Mouse (Mus musculus) limb, embryonic 13.5 days (tissue): Measurements from ENCODE around the gene Rassf4. TPM values are rescaled to one million over a fixed set of nuclear protein-coding genes. Genes with fewer than 3 reads are reported as not detected.
"Not testable (repeated sequence)": the region's sequence is repeated elsewhere in the genome, so short reads cannot be mapped to it uniquely, and the experiment has no call there.

Experiments
- ATAC-seq: fragments of 200-750 bp; cut with Nextera tagmentation; 2 replicates; pipeline ENCODE4 v1.8.0; 2017; ENCODE audit warnings: low read depth, moderate number of reproducible peaks, moderate TSS enrichment; ENCODE audit not compliant: low FRiP score
- H3K27ac ChIP-seq: fragments of 300-500 bp; sonication (generic); 2 replicates; pipeline ENCODE4 v1.5.1; 2015; ENCODE audit warnings: inconsistent platforms, mild to moderate bottlenecking, moderate library complexity
- H3K27me3 ChIP-seq: fragments of 300-500 bp; sonication (generic); 2 replicates; pipeline ENCODE4 v1.6.1; 2015; ENCODE audit warnings: mild to moderate bottlenecking, inconsistent platforms
- H3K36me3 ChIP-seq: fragments of 300-500 bp; sonication (generic); 2 replicates; pipeline ENCODE4 v1.6.1; 2015; ENCODE audit warnings: inconsistent platforms, mild to moderate bottlenecking, moderate library complexity
- H3K4me1 ChIP-seq: fragments of 300-500 bp; sonication (generic); 2 replicates; pipeline ENCODE4 v1.6.1; 2015; ENCODE audit warnings: inconsistent platforms
- H3K4me2 ChIP-seq: fragments of 300-500 bp; sonication (generic); replicated peaks from 2 replicates; pipeline ENCODE4 v1.6.1; 2015; ENCODE audit warnings: inconsistent platforms, mild to moderate bottlenecking, moderate library complexity
- H3K4me3 ChIP-seq: fragments of 300-500 bp; sonication (generic); 2 replicates; pipeline ENCODE4 v1.5.1; 2015; ENCODE audit warnings: moderate library complexity, mild to moderate bottlenecking, inconsistent platforms
- H3K9ac ChIP-seq: fragments of 300-500 bp; sonication (generic); 2 replicates; pipeline ENCODE4 v1.6.1; 2015; ENCODE audit warnings: mild to moderate bottlenecking, inconsistent platforms
- H3K9me3 ChIP-seq: fragments of 300-500 bp; sonication (generic); 2 replicates; pipeline ENCODE4 v1.6.1; 2016; ENCODE audit warnings: inconsistent platforms
- WGBS: fragments of 180-500 bp; shearing (Covaris S2); methylation state at CpG from one replicate; pipeline ENCODE4 v1.1.7; 2015; 5-methylcytosine and 5-hydroxymethylcytosine counted together
- polyA plus RNA-seq: library from polyadenylated mRNA; unstranded; fragments of >200 nt; fragmentation: Nextera tagmentation; extraction: Ambion mirVana; gene quantifications from 2 replicates; pipeline ENCODE4 v1.2.1, GENCODE M21; 2015

Rassf4 gene
- polyA plus RNA-seq, 1 experiment from 2014 or later: 10.7 TPM

DNA sequence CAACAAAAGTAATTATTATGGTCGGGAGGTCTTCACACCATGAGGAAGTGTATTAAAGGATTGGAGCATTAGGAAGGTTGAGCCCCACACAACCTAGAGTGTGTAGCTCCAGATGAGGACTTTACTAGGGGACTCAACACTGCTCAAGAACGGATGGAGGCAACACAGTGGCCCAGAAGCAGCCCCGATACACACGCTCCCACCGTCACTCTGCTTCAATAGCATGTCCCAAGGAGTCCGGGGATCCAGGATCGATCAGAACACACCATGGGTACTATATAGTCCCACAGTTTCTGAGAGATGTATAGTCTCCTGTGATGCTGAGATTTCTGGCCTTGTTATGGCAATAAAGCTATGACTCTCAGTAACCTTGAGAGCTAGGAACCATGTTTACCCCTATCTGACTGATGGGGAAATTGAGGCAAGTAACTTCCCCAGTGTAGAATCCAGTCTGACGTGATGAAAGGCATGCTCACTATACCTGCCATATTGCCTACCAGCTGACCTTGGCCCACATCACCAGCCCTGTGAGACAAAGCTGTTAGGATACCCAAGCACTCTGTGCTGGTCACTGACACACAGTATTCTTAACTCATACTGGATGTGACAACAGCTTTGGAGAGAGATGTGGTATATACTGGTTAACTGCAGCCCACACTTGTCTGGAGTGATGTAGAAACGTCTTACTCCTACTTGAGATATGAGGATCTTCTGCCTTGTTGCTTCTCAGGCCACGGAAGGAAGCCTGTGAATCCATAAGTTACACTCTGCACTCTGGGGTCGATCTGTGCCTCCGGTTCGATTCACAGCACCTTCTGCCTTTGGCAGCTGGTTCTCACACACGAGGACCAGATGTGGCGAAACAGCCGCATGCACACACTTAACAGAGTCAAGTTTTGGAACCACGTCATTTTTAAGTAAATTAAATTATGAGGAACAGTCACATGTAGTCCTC lies 39.7 kb downstream of the Rassf4 start:
- Histone ChIP-seq H3K4me1 (peaks cover 6% of the 10 kb centered on the region; the same call in 1 of the 2 replicates), H3K9ac (no peak overlapping the region), H3K27ac (no peak overlapping the region), H3K36me3 (no peaks in the 10 kb centered on the region), H3K4me2 (no peak overlapping the region), H3K27me3 (no peaks in the 10 kb centered on the region), H3K4me3 (no peak overlapping the region), H3K9me3 (no peaks in the 10 kb centered on the region)
- WGBS: 89% methylated on average over 17 of the region's 17 CpGs
- ATAC-seq: no peak

DNA sequence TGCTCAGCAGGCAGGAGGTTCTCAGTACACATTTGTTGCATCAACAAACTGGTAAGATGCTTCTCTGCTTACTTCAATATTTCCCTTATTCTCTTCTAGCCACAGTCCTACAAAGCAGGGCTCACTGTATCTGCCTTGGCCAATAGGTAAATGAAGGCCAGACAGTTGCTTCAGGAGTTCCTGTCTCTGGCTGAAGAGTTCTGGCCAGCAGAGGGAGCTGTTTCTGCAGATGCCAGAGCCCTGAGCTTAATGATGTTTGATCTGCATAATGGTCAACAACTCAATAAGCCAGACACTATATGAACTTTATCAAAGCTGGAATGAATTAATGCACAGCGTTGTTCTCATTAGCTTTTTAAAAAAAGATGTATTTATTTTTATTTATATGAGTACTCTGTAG lies 41.6 kb downstream of the Rassf4 start:
- H3K9ac ChIP-seq: no peak overlapping the region
- peaks cover 11% of the 10 kb centered on the region; the same call in 1 of the 2 replicates for H3K4me1 ChIP-seq
- no peaks in the 10 kb centered on the region for H3K27me3 ChIP-seq
- no peak overlapping the region for H3K27ac ChIP-seq
- ATAC-seq: no peak
- no peak overlapping the region for H3K4me3 ChIP-seq
- H3K36me3 ChIP-seq: peaks cover under 1% of the 10 kb centered on the region; the same call in 1 of the 2 replicates
- WGBS: 56% methylated on average over 1 of the region's 1 CpGs
- no peaks in the 10 kb centered on the region for H3K9me3 ChIP-seq
- H3K4me2 ChIP-seq: no peak overlapping the region

- WGBS: 89% methylated on average over 10 of the region's 10 CpGs
- Histone ChIP-seq H3K9me3 (no peaks in the 10 kb centered on the region), H3K27ac (no peak overlapping the region), H3K27me3 (no peaks in the 10 kb centered on the region), H3K4me3 (no peak overlapping the region), H3K4me2 (0 out of 2 replicates have a peak overlapping the region, but pooled peaks have one; percentile 78), H3K36me3 (peaks cover 19% of the 10 kb centered on the region), H3K9ac (no peak overlapping the region), H3K4me1 (0 out of 2 replicates have a peak, but pooled peaks cover 7% of the 10 kb centered on the region)
- no peak for ATAC-seq
These were observed 44.0 kb downstream of the Rassf4 start for GRCm38 (mm10) chr6:116629766-116630165.

DNA sequence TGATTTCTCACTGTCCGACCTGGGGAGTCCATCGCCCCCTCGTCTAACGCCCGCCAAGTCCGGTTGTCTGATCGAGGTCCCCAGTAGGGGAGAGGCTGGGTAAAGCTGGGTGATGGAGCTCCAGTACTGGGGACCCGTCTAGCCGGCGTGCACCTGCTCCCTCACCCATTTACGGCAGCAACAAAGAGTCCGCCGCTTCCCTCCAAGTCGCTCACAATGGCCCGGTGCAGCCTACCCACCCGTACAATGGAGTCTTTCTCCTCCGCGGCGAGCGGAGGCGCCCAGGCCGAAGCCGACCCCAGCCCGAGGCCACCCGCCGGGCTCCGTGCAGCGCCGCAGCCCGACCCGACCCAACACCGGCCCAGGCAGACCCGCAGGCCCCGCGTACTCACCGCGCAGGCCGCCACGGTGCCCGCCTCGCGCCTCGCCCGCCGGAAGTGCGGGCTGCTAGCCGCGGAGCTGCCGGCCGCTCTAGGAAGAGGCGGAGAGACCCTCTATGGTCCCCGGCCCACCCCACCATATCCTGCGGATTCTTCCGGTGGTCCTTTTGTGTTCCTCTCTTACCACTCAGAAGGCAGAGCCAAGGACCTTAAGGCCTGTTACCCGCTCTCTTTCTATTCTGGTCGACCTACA lies 45.1 kb downstream of the Rassf4 start, which contains the start of gene Zfp422:
TSS of gene Zfp422 (minus strand) at position 461 of the 633 bp plus-strand sequence.
- H3K27ac ChIP-seq: peak within 1 kb of the TSS; percentile 92
- H3K36me3 ChIP-seq: peaks cover 24% of the 10 kb centered on the region
- 0 out of 2 replicates have a peak, but pooled peaks cover 7% of the 10 kb centered on the region for H3K4me1 ChIP-seq
- H3K27me3 ChIP-seq: no peaks in the 10 kb centered on the region
- peak; percentile 95 for ATAC-seq
- H3K9me3 ChIP-seq: no peaks in the 10 kb centered on the region
- H3K4me2 ChIP-seq: peak within 1 kb of the TSS; percentile 78
- H3K9ac ChIP-seq: peak within 1 kb of the TSS; percentile 95
- peak within 1 kb of the TSS; percentile 85 for H3K4me3 ChIP-seq
- under 1% methylated on average over 56 of the region's 56 CpGs for WGBS

GRCm38 (mm10) chr6:116628095-116628494 lies 45.7 kb downstream of the Rassf4 start:
- Histone ChIP-seq H3K4me1 (0 out of 2 replicates have a peak, but pooled peaks cover 7% of the 10 kb centered on the region), H3K27me3 (no peaks in the 10 kb centered on the region), H3K27ac (peak overlapping the region; percentile 92), H3K4me3 (peak overlapping the region; percentile 85), H3K4me2 (peak overlapping the region; percentile 78), H3K9me3 (no peaks in the 10 kb centered on the region), H3K36me3 (peaks cover 24% of the 10 kb centered on the region), H3K9ac (peak overlapping the region; percentile 95)
- ATAC-seq: no peak
- WGBS: 19% methylated on average over 9 of the region's 9 CpGs

GRCm38 (mm10) chr6:116626417-116626816 lies 47.3 kb downstream of the Rassf4 start:
- WGBS: 95% methylated on average over 9 of the region's 9 CpGs
- H3K9me3 ChIP-seq, H3K9ac ChIP-seq, H3K4me2 ChIP-seq, H3K27me3 ChIP-seq, H3K4me3 ChIP-seq, H3K27ac ChIP-seq, ATAC-seq, H3K4me1 ChIP-seq: not testable (repeated sequence)
- H3K36me3 ChIP-seq: peaks cover 24% of the 10 kb centered on the region

DNA sequence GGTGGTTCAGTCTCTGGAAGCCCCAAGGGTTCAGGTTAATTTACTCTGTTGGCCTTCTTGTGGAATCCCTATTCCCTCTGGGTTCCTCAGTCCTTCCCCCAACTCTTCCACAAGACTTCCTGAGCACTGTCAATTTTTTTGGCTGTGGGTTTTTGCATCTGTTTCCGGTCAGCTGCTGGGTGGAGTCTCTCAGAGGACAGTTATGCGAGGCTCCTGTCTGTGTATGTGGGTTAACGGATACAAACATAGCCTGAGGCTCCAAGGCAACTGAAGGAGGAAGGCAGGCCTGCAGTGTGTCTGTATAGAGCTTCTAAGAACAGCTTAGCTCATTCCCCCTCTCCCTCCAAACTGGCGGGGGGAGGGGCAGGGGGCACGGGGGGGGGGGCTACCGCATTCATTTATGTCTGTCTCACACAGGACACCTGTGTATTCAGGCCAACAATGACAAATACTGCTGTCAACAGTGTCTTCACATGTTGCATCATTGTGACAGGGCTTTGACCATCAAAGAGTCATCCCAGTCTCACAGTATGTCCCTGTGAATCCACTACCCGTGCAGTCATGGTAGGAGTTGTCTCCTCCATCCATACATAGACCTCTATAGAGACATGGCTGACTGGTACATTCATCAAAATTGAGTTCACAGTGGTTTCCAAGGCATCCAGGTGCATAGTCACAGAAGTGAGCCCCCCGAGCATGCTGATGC lies 52.3 kb downstream of the Rassf4 start:
- 62% methylated on average over 8 of the region's 8 CpGs for WGBS
- Histone ChIP-seq H3K36me3 (peaks cover 16% of the 10 kb centered on the region), H3K9ac (no peak overlapping the region), H3K4me2 (no peak overlapping the region), H3K4me1 (no peaks in the 10 kb centered on the region), H3K4me3 (no peak overlapping the region), H3K9me3 (no peaks in the 10 kb centered on the region), H3K27me3 (no peaks in the 10 kb centered on the region), H3K27ac (no peak overlapping the region)
- ATAC-seq: no peak

DNA sequence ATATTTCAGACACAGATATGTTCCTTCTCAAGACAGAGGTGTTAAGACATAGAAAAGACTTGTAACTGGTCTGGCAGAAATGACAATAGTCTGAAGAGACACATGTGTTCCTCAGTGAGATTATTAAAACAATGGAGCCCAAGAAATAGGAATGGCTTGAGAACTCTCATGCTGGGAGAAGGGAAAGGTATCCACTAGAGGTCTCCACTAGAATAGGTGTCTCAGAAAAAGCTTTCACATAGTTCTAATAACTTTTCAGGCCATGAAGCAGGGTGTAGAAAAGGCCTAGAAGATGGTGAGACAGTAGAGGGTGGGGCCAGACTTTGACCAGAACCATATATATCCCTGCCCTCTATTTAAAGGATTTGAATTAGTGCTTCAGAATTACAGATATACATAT lies 55.7 kb downstream of the Rassf4 start:
- no peak overlapping the region for H3K9ac ChIP-seq
- H3K36me3 ChIP-seq: no peaks in the 10 kb centered on the region
- no peak overlapping the region for H3K4me3 ChIP-seq
- H3K9me3 ChIP-seq: no peaks in the 10 kb centered on the region
- H3K4me1 ChIP-seq: no peaks in the 10 kb centered on the region
- no peak overlapping the region for H3K27ac ChIP-seq
- H3K4me2 ChIP-seq: no peak overlapping the region
- no peak for ATAC-seq
- H3K27me3 ChIP-seq: no peaks in the 10 kb centered on the region

GRCm38 (mm10) chr6:116615719-116616118 lies 58.0 kb downstream of the Rassf4 start:
- Histone ChIP-seq H3K9ac (no peak overlapping the region), H3K27ac (no peak overlapping the region), H3K36me3 (no peaks in the 10 kb centered on the region), H3K4me3 (no peak overlapping the region), H3K9me3 (no peaks in the 10 kb centered on the region), H3K4me2 (no peak overlapping the region), H3K27me3 (no peaks in the 10 kb centered on the region), H3K4me1 (no peaks in the 10 kb centered on the region)
- WGBS: 95% methylated on average over 2 of the region's 2 CpGs
- ATAC-seq: no peak

DNA sequence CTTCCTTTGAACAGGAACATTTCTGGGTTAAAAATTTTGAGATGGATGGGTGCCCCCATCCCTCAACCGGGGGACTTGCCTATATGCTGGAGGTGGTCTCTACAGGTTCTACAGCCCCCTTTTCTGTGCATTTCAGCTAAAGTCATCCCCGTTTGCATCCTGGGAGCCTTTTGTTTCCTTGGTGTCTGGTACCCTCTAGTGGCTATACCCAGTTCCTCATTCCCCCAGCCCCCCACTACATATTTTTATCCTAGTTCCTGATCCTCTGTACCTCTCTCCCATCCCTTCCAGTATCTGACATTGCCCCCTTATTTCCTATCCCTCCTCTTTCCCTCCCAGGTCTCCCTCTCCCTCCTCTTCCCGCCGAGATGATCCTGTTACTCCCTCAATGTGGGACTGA lies 66.5 kb downstream of the Rassf4 start:
- Histone ChIP-seq H3K9me3 (no peaks in the 10 kb centered on the region), H3K4me3 (no peak overlapping the region), H3K4me2 (no peak overlapping the region), H3K27ac (no peak overlapping the region), H3K27me3 (no peaks in the 10 kb centered on the region), H3K36me3 (no peaks in the 10 kb centered on the region), H3K4me1 (no peaks in the 10 kb centered on the region), H3K9ac (no peak overlapping the region)
- ATAC-seq: no peak
- WGBS: 43% methylated on average over 4 of the region's 4 CpGs

GRCm38 (mm10) chr6:116600969-116601368 lies 72.8 kb downstream of the Rassf4 start:
- not testable (repeated sequence) for H3K27me3 ChIP-seq, H3K4me1 ChIP-seq, H3K27ac ChIP-seq, H3K4me2 ChIP-seq, H3K4me3 ChIP-seq, H3K9me3 ChIP-seq, H3K36me3 ChIP-seq, ATAC-seq, H3K9ac ChIP-seq

DNA sequence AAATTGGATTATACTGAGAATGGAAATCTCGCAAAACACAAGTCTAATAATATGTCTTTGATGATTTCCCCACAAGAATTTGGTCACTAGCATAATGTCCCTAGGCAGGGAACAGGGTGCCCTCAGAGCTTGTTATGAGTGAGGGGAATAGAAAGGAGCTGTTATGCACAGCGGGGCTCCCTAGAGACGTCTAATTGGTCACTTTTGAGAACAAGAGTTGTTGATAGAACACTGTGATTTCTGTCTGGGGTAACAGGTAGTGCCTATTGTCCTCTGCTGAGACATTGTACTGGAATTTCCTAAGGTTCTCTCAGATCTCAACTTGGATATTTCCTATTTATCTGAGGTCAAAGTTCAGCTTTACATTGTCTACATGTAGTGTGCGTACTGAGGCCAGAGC lies 89.7 kb downstream of the Rassf4 start, which contains the start of gene Olfr215:
TSS of gene Olfr215 (minus strand) at position 101 of the 400 bp plus-strand sequence.
- H3K4me1 ChIP-seq: no peaks in the 10 kb centered on the region
- H3K36me3 ChIP-seq: no peaks in the 10 kb centered on the region
- WGBS: 76% methylated on average over 4 of the region's 4 CpGs
- no peaks in the 10 kb centered on the region for H3K27me3 ChIP-seq
- H3K4me2 ChIP-seq: no peak within 1 kb of the TSS
- no peak within 1 kb of the TSS for H3K27ac ChIP-seq
- no peak within 1 kb of the TSS for H3K4me3 ChIP-seq
- no peak for ATAC-seq
- no peaks in the 10 kb centered on the region for H3K9me3 ChIP-seq
- no peak within 1 kb of the TSS for H3K9ac ChIP-seq
